Mouse (Mus musculus) neural tube, embryonic 15.5 days (tissue): ENCODE results near the gene Ms4a1. TPM values are rescaled to one million over a fixed set of nuclear protein-coding genes. Genes with fewer than 3 reads are reported as not detected.
"Not testable (repeated sequence)": the region's sequence is repeated elsewhere in the genome, so short reads cannot be mapped to it uniquely, and the experiment has no call there.

Experiments used
- ATAC-seq: fragments of 200-750 bp; cut with Nextera tagmentation; 2 replicates; pipeline ENCODE4 v1.8.0; 2017; ENCODE audit warnings: mild to moderate bottlenecking, moderate TSS enrichment, moderate library complexity; ENCODE audit not compliant: low FRiP score
- H3K27ac ChIP-seq: fragments of 300-500 bp; sonication (generic); replicated peaks from 2 replicates; pipeline ENCODE4 v1.5.1; 2015; ENCODE audit warnings: mild to moderate bottlenecking, inconsistent platforms
- H3K27me3 ChIP-seq: fragments of 300-500 bp; sonication (generic); replicated peaks from 2 replicates; pipeline ENCODE4 v1.6.1; 2015; ENCODE audit warnings: inconsistent platforms
- H3K36me3 ChIP-seq: fragments of 300-500 bp; sonication (generic); 2 replicates; pipeline ENCODE4 v1.6.1; 2015; ENCODE audit warnings: inconsistent platforms
- H3K4me1 ChIP-seq: fragments of 300-500 bp; sonication (generic); 2 replicates; pipeline ENCODE4 v1.6.1; 2015; ENCODE audit warnings: inconsistent platforms
- H3K4me2 ChIP-seq: fragments of 300-500 bp; sonication (generic); 2 replicates; pipeline ENCODE4 v1.6.1; 2015; ENCODE audit warnings: inconsistent platforms, mild to moderate bottlenecking, moderate library complexity
- H3K4me3 ChIP-seq: fragments of 300-500 bp; sonication (generic); replicated peaks from 2 replicates; pipeline ENCODE4 v1.5.1; 2015; ENCODE audit warnings: mild to moderate bottlenecking, inconsistent platforms
- H3K9ac ChIP-seq: fragments of 300-500 bp; sonication (generic); replicated peaks from 2 replicates; pipeline ENCODE4 v1.6.1; 2015; ENCODE audit warnings: mild to moderate bottlenecking, inconsistent platforms
- H3K9me3 ChIP-seq: fragments of 300-500 bp; sonication (generic); replicated peaks from 2 replicates; pipeline ENCODE4 v1.6.1; 2016; ENCODE audit warnings: inconsistent platforms
- WGBS: fragments of 180-500 bp; shearing (Covaris S2); methylation state at CpG from one replicate; pipeline ENCODE4 v1.1.7; 2015; ENCODE audit warnings: mixed read lengths; 5-methylcytosine and 5-hydroxymethylcytosine counted together
- polyA plus RNA-seq: library from polyadenylated mRNA; unstranded; fragments of >200 nt; fragmentation: Nextera tagmentation; extraction: Ambion mirVana; gene quantifications from 2 replicates; pipeline ENCODE4 v1.2.1, GENCODE M21; 2015

Gene Ms4a1
- polyA plus RNA-seq, 1 experiment from 2014 or later = 0.05 TPM

DNA sequence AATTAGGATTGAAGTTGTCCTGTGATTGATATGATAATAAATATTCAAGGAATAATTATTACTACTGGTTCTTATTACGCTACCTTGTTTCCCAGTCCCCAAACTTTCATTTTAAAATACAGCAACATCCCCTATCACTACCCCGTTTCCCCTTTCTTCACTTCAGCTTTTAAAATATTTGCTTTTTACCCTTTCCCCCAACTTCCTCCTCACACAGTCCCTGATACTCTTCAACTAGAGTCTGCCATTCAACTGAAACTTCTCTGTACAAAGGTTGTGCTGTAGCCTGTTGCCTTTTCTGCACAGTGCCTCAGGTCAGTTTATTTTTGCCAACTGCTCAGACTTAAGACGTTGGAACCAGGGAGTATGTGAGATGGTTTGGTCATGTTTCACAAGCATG is 2.5 kb downstream of the Ms4a1 start:
- H3K36me3 ChIP-seq = no peaks in the 10 kb centered on the region
- no peak overlapping the region for H3K4me3 ChIP-seq
- no peak overlapping the region for H3K9ac ChIP-seq
- 88% methylated on average over 3 of the region's 3 CpGs for WGBS
- no peaks in the 10 kb centered on the region for H3K9me3 ChIP-seq
- no peak overlapping the region for H3K4me2 ChIP-seq
- H3K4me1 ChIP-seq = no peaks in the 10 kb centered on the region
- H3K27ac ChIP-seq = no peak overlapping the region
- no peak for ATAC-seq
- no peaks in the 10 kb centered on the region for H3K27me3 ChIP-seq

DNA sequence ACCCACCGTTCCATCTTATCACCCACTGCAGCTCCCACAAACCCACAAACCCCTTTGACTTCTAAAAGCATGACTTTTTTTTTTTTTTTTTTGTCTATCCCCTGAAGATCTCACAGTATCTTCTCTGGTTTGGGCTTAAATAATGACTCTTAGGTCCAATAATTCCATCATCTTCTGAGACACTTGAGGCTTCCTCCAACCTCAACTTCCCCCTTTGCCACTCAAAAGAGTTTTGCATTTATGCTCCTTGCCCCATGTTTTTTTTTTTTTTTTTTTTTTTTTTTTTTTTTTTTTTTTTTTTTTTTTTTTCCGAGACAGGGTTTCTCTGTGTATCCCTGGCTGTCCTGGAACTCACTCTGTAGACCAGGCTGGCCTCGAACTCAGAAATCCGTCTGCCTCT is 3.1 kb downstream of the Ms4a1 start:
- not testable (repeated sequence) for H3K27ac ChIP-seq, H3K4me1 ChIP-seq, H3K4me3 ChIP-seq, H3K9me3 ChIP-seq, H3K36me3 ChIP-seq, H3K27me3 ChIP-seq, ATAC-seq, H3K9ac ChIP-seq, H3K4me2 ChIP-seq
- WGBS = 75% methylated on average over 4 of the region's 4 CpGs

DNA sequence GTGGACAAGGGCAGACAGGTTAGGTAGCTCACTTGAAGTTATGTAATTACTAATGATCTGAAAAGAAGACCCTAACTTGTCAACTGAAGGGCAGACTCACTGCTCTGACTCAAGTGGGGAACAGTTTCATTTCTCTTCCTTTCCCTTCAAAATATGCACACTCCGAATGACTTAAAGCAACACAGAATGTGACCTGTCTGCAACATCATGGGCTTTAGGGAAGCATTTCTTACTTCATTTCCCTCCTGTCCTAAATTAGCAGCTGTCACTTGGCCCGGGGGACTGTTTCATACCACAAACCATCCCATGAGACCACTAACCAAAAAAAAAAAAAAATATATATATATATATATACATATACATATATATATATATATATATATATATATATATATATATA is 4.5 kb downstream of the Ms4a1 start:
- Histone ChIP-seq H3K27me3 (no peaks in the 10 kb centered on the region), H3K4me3 (no peak overlapping the region), H3K9ac (no peak overlapping the region), H3K4me1 (no peaks in the 10 kb centered on the region), H3K36me3 (no peaks in the 10 kb centered on the region), H3K27ac (no peak overlapping the region), H3K9me3 (no peaks in the 10 kb centered on the region), H3K4me2 (no peak overlapping the region)
- no peak for ATAC-seq
- 87% methylated on average over 2 of the region's 2 CpGs for WGBS

DNA sequence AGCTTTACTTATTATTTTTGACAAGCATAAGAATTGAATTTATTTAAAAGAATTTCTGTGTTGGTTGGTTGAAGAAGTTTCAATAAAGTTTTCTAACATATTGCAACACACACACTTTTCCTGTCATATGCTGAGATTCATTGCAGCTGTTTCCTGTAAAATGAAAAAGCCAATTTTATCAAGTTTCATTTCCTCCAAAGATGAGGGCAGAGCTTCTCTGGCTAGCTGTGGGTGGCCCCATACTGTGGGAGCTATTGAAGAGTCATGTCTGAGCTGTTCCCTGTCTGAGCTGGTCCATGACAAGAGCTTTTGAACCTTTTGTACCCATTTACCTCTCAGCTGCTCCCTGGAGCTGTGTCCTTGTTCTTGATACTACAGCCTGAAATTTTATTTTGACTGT is 21.8 kb downstream of the Ms4a1 start:
- no peaks in the 10 kb centered on the region for H3K9me3 ChIP-seq
- H3K4me3 ChIP-seq = no peak overlapping the region

DNA sequence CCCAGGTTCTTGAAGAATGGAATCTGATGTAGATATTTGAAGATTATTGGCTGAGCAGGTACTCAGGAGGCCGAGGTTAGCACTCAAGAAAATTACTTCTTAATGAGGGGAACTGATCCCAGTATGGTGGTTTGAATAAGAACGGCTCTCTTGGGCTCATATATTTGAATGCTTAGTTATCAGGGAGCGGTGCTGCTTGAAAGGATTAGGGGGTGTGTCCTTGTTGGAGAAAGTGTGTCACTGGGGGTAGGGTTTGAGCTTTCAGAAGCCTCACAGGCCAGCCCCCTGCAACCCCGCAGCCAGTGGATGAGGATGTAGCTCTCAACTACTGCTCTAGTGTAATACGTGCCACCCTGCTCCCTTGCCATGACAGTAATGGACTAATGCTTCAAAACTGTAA is 23.5 kb downstream of the Ms4a1 start:
- Histone ChIP-seq H3K4me3 (no peak overlapping the region), H3K9me3 (no peaks in the 10 kb centered on the region), H3K27ac (no peak overlapping the region), H3K36me3 (no peaks in the 10 kb centered on the region), H3K4me1 (no peaks in the 10 kb centered on the region), H3K9ac (no peak overlapping the region), H3K27me3 (no peaks in the 10 kb centered on the region), H3K4me2 (no peak overlapping the region)
- 57% methylated on average over 5 of the region's 5 CpGs for WGBS
- peak; percentile 91 for ATAC-seq

More for the DNA sequence above, 21.8 kb downstream of the Ms4a1 start:
- Histone ChIP-seq H3K4me2 (no peak overlapping the region), H3K36me3 (no peaks in the 10 kb centered on the region), H3K9ac (no peak overlapping the region), H3K27me3 (no peaks in the 10 kb centered on the region), H3K27ac (no peak overlapping the region), H3K4me1 (no peaks in the 10 kb centered on the region)
- no peak for ATAC-seq

DNA sequence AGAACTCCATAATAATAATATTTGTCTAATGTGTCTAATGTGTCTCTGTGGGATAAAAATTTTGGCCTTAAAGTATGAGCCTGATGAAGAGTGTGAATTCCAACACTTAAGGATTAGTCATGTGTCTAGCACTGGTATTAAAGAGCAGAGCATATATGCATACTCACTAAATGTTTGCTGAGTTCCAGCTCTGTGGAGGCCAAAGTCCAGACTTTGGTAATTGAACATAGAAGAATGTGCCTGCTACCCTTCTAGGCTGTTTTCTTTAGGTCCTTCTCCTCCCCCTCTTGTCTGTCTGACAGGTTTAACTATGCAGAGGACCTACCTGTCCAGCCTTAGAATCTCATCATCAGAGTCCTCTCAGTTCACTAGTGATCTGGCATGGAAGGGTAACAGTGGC is 30.2 kb downstream of the Ms4a1 start:
- no peaks in the 10 kb centered on the region for H3K27me3 ChIP-seq
- ATAC-seq = no peak
- H3K4me1 ChIP-seq = no peaks in the 10 kb centered on the region
- H3K4me3 ChIP-seq = no peak overlapping the region
- no peak overlapping the region for H3K27ac ChIP-seq
- H3K4me2 ChIP-seq = no peak overlapping the region
- H3K36me3 ChIP-seq = no peaks in the 10 kb centered on the region
- no peaks in the 10 kb centered on the region for H3K9me3 ChIP-seq
- no peak overlapping the region for H3K9ac ChIP-seq

DNA sequence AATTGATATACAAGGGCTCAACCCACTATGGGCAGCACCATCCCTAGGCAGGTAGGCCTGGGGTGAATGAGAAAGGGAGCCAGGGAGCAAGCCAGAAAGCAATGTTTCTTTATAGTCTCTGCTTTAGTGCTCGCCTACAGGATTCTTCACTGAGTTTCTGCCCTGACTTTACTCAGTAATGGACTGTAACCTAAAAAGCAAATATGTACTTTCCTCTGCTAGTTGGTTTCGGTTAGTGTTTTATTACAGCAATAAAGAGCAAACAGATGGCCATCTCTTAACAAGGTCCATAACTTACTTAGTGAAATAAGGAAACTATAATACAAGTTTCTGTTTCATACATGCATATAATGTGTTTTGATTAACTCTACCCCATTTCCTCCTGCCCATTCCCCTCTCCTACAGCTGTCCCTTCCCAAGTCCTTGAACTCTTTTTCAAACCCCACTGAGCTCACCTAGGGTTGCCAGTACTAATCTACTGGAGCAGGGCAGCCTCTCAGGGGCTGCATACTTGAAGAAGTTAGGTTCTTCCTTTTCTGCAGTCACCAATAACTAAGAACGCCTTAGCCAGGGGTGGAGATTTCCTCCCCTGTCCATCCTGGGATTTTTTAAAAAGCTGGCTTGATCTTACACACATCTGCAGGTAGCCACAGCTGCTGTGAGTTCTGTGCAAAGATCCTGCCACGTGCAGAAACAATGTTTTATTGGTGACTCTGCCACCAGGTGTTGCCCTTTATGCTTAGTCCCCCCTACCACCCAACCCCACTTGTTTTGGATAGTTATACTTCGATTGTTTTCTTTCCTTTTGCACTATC is 30.9 kb downstream of the Ms4a1 start:
- H3K27ac ChIP-seq = no peak overlapping the region
- no peaks in the 10 kb centered on the region for H3K9me3 ChIP-seq
- no peaks in the 10 kb centered on the region for H3K4me1 ChIP-seq
- H3K36me3 ChIP-seq = no peaks in the 10 kb centered on the region
- ATAC-seq = no peak
- no peak overlapping the region for H3K4me2 ChIP-seq
- H3K9ac ChIP-seq = no peak overlapping the region
- H3K4me3 ChIP-seq = no peak overlapping the region
- WGBS = 67% methylated on average over 5 of the region's 5 CpGs
- H3K27me3 ChIP-seq = no peaks in the 10 kb centered on the region

DNA sequence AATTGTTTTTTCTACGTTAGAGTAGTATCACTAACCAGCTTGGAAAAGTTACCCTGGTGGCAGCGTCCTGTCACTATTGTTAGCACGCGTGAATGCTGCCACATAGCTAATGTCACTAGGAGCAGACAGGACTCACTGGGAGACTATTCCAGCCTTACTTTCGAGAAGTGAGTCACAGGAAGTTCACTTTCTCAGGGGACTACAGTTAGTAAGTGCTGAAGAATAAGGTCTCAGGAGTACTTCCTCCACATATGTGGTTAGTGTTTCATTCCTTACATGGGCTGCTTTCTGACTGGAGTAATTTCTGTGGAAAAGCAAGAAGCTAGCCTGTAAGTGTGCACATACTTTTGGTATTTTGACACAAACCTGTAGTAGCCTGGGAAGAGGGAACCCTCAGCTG is 31.8 kb downstream of the Ms4a1 start:
- no peaks in the 10 kb centered on the region for H3K27me3 ChIP-seq
- H3K9ac ChIP-seq = no peak overlapping the region
- H3K4me3 ChIP-seq = no peak overlapping the region
- H3K36me3 ChIP-seq = no peaks in the 10 kb centered on the region
- H3K27ac ChIP-seq = no peak overlapping the region
- no peak for ATAC-seq
- no peaks in the 10 kb centered on the region for H3K4me1 ChIP-seq
- H3K9me3 ChIP-seq = no peaks in the 10 kb centered on the region
- WGBS = 80% methylated on average over 5 of the region's 5 CpGs
- no peak overlapping the region for H3K4me2 ChIP-seq

DNA sequence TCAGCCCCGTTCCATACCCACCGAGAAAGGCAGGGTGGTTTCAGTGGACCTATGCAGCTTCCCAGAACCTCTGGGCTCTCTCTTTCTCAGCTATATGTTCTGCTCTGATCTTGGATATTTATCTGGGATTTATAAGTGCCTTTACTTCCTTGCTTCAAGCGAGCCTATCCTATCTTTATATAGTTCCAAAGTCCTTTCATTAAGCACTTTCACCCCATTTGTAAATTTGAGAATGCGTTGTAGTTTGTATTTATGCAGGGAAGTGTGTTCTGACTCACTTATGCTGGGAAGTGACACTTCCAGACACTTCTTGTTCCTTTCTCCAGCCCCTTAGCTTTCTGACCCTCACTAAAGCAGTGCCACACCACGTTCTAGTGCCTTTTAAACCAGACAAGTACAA is 33.7 kb downstream of the Ms4a1 start, which contains the start of gene Ms4a12:
Gene Ms4a12 (minus strand): TSS at position 101 of the 400 bp plus-strand sequence.
- Histone ChIP-seq H3K4me1 (no peaks in the 10 kb centered on the region), H3K9me3 (no peaks in the 10 kb centered on the region), H3K36me3 (no peaks in the 10 kb centered on the region), H3K4me3 (no peak within 1 kb of the TSS), H3K27me3 (no peaks in the 10 kb centered on the region), H3K27ac (no peak within 1 kb of the TSS), H3K4me2 (no peak within 1 kb of the TSS), H3K9ac (no peak within 1 kb of the TSS)
- WGBS = 77% methylated on average over 5 of the region's 5 CpGs
- ATAC-seq = no peak

Other genes with a start within 250 kb of the Ms4a1 start
- 1.6 TPM in 1 of 2 replicates, not detected in the other for gene Ms4a18, start 248.2 kb downstream of the Ms4a1 start, polyA plus RNA-seq
- gene Ms4a8a, start 185.1 kb downstream of the Ms4a1 start, polyA plus RNA-seq = 2.3 TPM in 1 of 2 replicates, not detected in the other
- gene 1700017D01Rik, start 135.4 kb downstream of the Ms4a1 start, polyA plus RNA-seq = not detected in 2 replicates
- not detected in 2 replicates for gene 1700025F22Rik, start 100.9 kb downstream of the Ms4a1 start, polyA plus RNA-seq
- not detected in 2 replicates for gene Ms4a13, start 69.5 kb downstream of the Ms4a1 start, polyA plus RNA-seq
- not detected in 2 replicates for gene Ms4a12, start 33.8 kb downstream of the Ms4a1 start, polyA plus RNA-seq
- gene Ms4a5, start 17.6 kb upstream of the Ms4a1 start, polyA plus RNA-seq = not detected in 2 replicates
- gene Ms4a14, start 48.2 kb upstream of the Ms4a1 start, polyA plus RNA-seq = 0.05 TPM in 1 of 2 replicates, not detected in the other
- 3.8 and 4.2 TPM in 2 replicates for gene Ms4a7, start 69.9 kb upstream of the Ms4a1 start, polyA plus RNA-seq
- gene Ms4a4a, start 109.3 kb upstream of the Ms4a1 start, polyA plus RNA-seq = 3.3 and 4.2 TPM in 2 replicates
- gene Ms4a4c, start 138.5 kb upstream of the Ms4a1 start, polyA plus RNA-seq = 0.69 and 1.1 TPM in 2 replicates
- 2.6 TPM in 1 of 2 replicates, not detected in the other for gene Ms4a4b, start 177.3 kb upstream of the Ms4a1 start, polyA plus RNA-seq
- gene Ms4a6c, start 203.1 kb upstream of the Ms4a1 start, polyA plus RNA-seq = 3.1 and 5.1 TPM in 2 replicates
- gene Gm8369, start 219.7 kb upstream of the Ms4a1 start, polyA plus RNA-seq = 0.13 TPM in 1 of 2 replicates, not detected in the other